Mouse (Mus musculus) embryonic fibroblast, embryonic 13.5 days (primary cell): ENCODE measurements around the gene Cfap77.

Experiments used
- CTCF ChIP-seq: IDR thresholded peaks from 2 replicates; pipeline ENCODE4 v1.5.1; 2011; ENCODE audit warnings: mild to moderate bottlenecking, control low read depth, low read length, moderate library complexity, borderline replicate concordance; ENCODE audit not compliant: insufficient read depth
- POLR2A ChIP-seq: IDR thresholded peaks from 2 replicates; pipeline ENCODE4 v1.6.1; 2011; ENCODE audit warnings: low read depth, mild to moderate bottlenecking, control low read depth, low read length, moderate library complexity

DNA sequence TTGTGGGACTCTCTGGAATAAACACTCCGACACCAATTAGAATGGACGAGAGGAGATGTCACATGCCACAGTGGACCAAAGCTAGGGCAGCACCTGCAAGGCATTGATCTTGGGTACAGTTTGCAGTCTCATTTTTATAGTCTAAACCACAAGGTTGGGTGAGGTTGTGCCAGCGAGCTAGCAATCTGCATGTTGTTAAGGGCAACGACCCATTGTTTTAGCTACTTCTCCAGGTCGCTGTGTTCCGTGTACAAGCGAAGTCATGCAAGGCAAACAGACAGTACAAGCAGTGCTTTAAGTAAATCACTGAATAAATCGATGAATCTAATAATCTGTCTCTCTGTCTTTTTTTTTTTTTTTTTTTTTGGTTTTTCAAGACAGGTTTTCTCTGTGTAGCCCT lies 40.8 kb upstream of the Cfap77 start:
- TF ChIP-seq POLR2A (no peak), CTCF (no peak)
